Comparison of ENCODE assay signal across 9 mouse cellular contexts in genomic region chr13:94098369-94099084, GRCm38 (mm10). TPM values are rescaled to one million over a fixed set of nuclear protein-coding genes. Genes with fewer than 3 reads are reported as not detected.
DNase-seq lines count a peak whose midpoint lies in the region; ATAC-seq lines count a peak whose summit lies in the region.
"Had no signal": no experiment of that assay in that cellular context is flagged by ENCODE, and none has a peak within 500 bp of the region (broad histone marks: within the 10 kb centered on the region; RNA-seq: fewer than 3 reads in every experiment).

No protein-coding gene starts in this region.

- H3K9me3 ChIP-seq in heart, embryonic 12.5 days (replicated peaks): no peaks in the 10 kb centered on the region
- H3K9me3 ChIP-seq in midbrain, embryonic 10.5 days (replicated peaks): no peaks in the 10 kb centered on the region

- no peak overlapping the region for H3K27ac ChIP-seq in heart, embryonic 12.5 days (ENCODE audit: poor library complexity, severe bottlenecking)
- H3K27ac ChIP-seq in midbrain, embryonic 10.5 days (replicated peaks): no peak overlapping the region

- no peaks in the 10 kb centered on the region for H3K27me3 ChIP-seq in heart, embryonic 12.5 days (replicated peaks)
- peaks cover 20% of the 10 kb centered on the region for H3K27me3 ChIP-seq in midbrain, embryonic 10.5 days (ENCODE audit: low read depth, poor library complexity, severe bottlenecking)

- H3K4me3 ChIP-seq in heart, embryonic 12.5 days: no peak overlapping the region
- no peak overlapping the region for H3K4me3 ChIP-seq in midbrain, embryonic 10.5 days

- H3K9ac ChIP-seq in heart, embryonic 12.5 days: no peak overlapping the region

- DNase-seq in heart, adult 8-10 months (ENCODE audit: low spot score): peak; percentile 26
- DNase-seq in A20 (ENCODE audit: low read depth, low spot score): peak; percentile 38
- peak; percentile 62 for DNase-seq in brain, adult 2 months (ENCODE audit: low read depth, low spot score)
- DNase-seq in lung, postnatal 25 days (ENCODE audit: low spot score): peak; percentile 28
- no peak for DNase-seq in thymus, postnatal 14 days
- DNase-seq in B cell, adult 2 months: no peak
- DNase-seq in midbrain, embryonic 10.5 days (ENCODE audit: low spot score): no peak
- DNase-seq: embryo, embryonic 11 days had no signal

- ATAC-seq in heart, embryonic 12.5 days (ENCODE audit: insufficient number of reproducible peaks, low FRiP score): no peak

- 64% methylated on average over 16 of the region's 16 CpGs for WGBS in heart, embryonic 12.5 days
- WGBS in midbrain, embryonic 10.5 days: 87% methylated on average over 16 of the region's 16 CpGs

- no peak overlapping the region for H3K4me2 ChIP-seq in heart, embryonic 12.5 days

- H3K36me3 ChIP-seq in heart, embryonic 12.5 days: no peaks in the 10 kb centered on the region
- H3K36me3 ChIP-seq in midbrain, embryonic 10.5 days: no peaks in the 10 kb centered on the region

- H3K4me1 ChIP-seq in heart, embryonic 12.5 days (replicated peaks): peaks cover 48% of the 10 kb centered on the region
- H3K4me1 ChIP-seq in midbrain, embryonic 10.5 days: peaks cover 21% of the 10 kb centered on the region

RNA-seq across cellular contexts. Expression of gene Lhfpl2, which starts 40.9 kb away (rescaled TPM):
- total RNA-seq in heart, adult 8-10 months (2022): 1 to 10 TPM; 1.9 to 4.1 (median 2.9) TPM
- 22.3 and 24.4 TPM in 2 replicates for polyA plus RNA-seq in heart, embryonic 12.5 days (2016; fragmentation: Nextera tagmentation; extraction: Ambion mirVana)
- 18.0 and 19.0 TPM in 2 replicates for polyA plus RNA-seq in midbrain, embryonic 10.5 days (2016; fragmentation: Nextera tagmentation; extraction: Ambion mirVana)

Comparison
In these comparisons a context has a peak if more than half of its experiments do, and no peak if none do; other contexts are left out.
1. DNase-seq: peak in heart, adult 8-10 months (single experiment), A20 (single experiment), brain, adult 2 months (single experiment) and lung, postnatal 25 days (single experiment); none in thymus, postnatal 14 days (single experiment), B cell, adult 2 months (0 of 2) and midbrain, embryonic 10.5 days (single experiment).